Mouse (Mus musculus): ENCODE data around the gene Lix1. TPM values are rescaled to one million over a fixed set of nuclear protein-coding genes. Genes with fewer than 3 reads are reported as not detected.
"Not testable (repeated sequence)": the region's sequence is repeated elsewhere in the genome, so short reads cannot be mapped to it uniquely, and the experiment has no call there.

Gene Lix1
- polyA plus RNA-seq, 1 experiment from 2014 or later = 9.3 TPM

DNA sequence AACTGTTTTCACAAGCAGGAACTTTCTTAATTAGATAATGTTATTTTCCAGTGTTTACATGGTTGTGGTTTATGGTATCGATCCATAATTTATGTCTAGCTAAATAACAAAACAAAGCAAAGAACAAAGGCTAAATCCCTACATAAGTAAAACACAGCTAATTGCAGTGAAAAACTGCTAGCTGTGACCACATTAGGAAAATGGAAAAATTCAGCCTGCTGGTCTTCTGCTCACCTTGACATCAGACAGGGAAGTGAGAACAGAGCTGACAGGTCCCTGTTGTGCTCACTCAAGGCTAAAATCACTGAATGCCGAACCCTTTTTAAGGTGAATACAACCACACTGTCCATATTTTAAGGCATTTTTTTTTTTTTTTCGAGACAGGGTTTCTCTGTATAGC, 50.1 kb downstream of the Lix1 start:
- peaks cover 12% of the 10 kb centered on the region for H3K4me1 ChIP-seq (replicated peaks)
- no peak for ATAC-seq (ENCODE audit: low FRiP score)
- WGBS = 83% methylated on average over 3 of the region's 3 CpGs

DNA sequence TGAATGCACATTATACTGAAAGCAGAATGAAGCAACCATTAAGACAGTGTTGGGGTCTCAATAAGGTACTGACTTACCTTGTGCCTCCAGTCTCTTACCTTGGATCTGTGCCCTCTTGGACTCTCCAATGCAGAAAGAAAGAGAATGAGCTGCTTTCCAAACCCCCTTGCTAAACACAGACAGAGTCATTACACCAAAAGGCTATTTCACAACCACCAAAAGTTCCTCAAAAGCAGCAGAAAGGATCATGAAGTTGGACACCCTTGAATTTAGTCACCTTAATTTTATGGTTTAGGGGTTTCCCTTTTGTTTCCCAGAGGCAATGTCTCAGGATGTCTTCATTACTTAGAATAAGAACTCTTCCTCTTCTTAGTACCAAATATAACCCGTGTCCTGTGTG, 52.1 kb downstream of the Lix1 start:
- no peak overlapping the region for H3K4me3 ChIP-seq
- no peaks in the 10 kb centered on the region for H3K36me3 ChIP-seq
- ATAC-seq (ENCODE audit: low FRiP score) = no peak
- H3K4me1 ChIP-seq (replicated peaks) = peaks cover 1% of the 10 kb centered on the region
- WGBS = 91% methylated on average over 1 of the region's 1 CpGs
- H3K4me2 ChIP-seq = no peak overlapping the region
- no peak overlapping the region for H3K27ac ChIP-seq
- no peaks in the 10 kb centered on the region for H3K27me3 ChIP-seq
- no peaks in the 10 kb centered on the region for H3K9me3 ChIP-seq
- no peak overlapping the region for H3K9ac ChIP-seq

More for the DNA sequence above, 50.1 kb downstream of the Lix1 start:
- no peaks in the 10 kb centered on the region for H3K36me3 ChIP-seq
- no peak overlapping the region for H3K9ac ChIP-seq
- H3K4me2 ChIP-seq = no peak overlapping the region
- H3K4me3 ChIP-seq = no peak overlapping the region
- H3K9me3 ChIP-seq = no peaks in the 10 kb centered on the region
- no peaks in the 10 kb centered on the region for H3K27me3 ChIP-seq
- H3K27ac ChIP-seq = no peak overlapping the region

DNA sequence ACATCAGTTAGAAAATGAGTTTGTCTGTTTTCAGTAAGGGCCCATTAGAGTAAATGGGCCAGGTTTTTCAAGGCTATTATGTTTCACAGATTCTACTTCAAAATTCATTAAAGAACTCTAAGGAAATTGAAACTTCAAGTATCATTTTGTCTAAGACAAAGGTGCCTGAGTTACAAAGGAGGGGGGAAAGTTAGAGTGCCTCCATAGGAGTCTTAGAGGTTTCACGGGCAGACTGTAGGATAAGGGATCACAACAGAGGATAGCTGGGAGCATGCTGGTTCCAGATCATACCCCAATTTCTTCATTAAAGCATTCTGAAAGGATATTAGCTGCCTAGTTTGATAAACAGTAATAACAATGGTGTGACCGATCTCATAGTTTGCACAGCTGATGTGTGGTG, 83.3 kb downstream of the Lix1 start:
- no peaks in the 10 kb centered on the region for H3K9me3 ChIP-seq

DNA sequence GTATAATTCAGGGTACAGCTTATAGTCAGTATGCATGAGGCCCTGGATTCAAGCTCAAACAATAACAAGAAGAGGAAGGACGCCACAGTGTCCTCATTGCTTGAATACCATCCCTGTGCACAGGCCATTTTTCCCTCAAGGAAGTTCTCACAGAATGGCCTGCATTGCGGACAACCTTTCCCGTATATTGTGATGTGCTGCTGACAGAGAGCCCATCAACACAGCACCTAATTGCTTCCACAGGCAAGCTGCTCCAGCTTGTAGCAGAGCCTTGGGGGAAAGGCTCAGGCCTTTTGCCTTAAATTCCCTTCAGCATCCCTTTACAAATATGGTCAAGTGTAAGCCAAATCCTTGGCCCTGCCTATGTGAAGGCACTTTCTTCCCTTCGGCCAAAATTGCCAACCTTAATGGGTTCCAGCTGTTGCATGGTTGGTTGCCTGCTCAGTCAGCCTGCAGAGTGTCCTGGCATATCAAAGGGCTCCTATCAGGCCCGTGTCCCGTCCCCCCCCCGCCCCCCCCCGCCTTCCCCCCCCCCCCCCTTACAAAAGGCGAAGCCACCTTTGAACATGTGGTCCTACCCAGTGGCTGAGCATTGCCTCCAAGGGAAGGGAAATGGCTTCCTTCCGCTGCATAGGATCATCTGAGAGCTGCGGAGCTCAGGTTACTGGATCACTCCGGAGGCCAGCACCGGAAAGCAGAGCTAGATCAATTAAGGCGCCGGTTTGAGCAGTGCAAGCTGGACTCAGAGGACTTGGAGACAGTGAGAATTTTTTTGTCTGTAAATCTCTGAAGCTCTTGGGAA, 88.5 kb downstream of the Lix1 start:
- H3K36me3 ChIP-seq = no peaks in the 10 kb centered on the region
- H3K4me3 ChIP-seq = no peak overlapping the region
- no peaks in the 10 kb centered on the region for H3K9me3 ChIP-seq
- no peak for ATAC-seq (ENCODE audit: low FRiP score)
- no peaks in the 10 kb centered on the region for H3K4me1 ChIP-seq (replicated peaks)
- 58% methylated on average over 13 of the region's 15 CpGs for WGBS
- H3K27ac ChIP-seq = no peak overlapping the region
- no peak overlapping the region for H3K4me2 ChIP-seq
- no peaks in the 10 kb centered on the region for H3K27me3 ChIP-seq
- no peak overlapping the region for H3K9ac ChIP-seq

More for the DNA sequence above, 83.3 kb downstream of the Lix1 start:
- H3K27ac ChIP-seq = no peak overlapping the region
- H3K9ac ChIP-seq = no peak overlapping the region
- WGBS = 81% methylated on average over 2 of the region's 2 CpGs
- no peaks in the 10 kb centered on the region for H3K4me1 ChIP-seq (replicated peaks)
- H3K27me3 ChIP-seq = no peaks in the 10 kb centered on the region
- no peak for ATAC-seq (ENCODE audit: low FRiP score)
- H3K36me3 ChIP-seq = no peaks in the 10 kb centered on the region
- no peak overlapping the region for H3K4me2 ChIP-seq
- H3K4me3 ChIP-seq = no peak overlapping the region

DNA sequence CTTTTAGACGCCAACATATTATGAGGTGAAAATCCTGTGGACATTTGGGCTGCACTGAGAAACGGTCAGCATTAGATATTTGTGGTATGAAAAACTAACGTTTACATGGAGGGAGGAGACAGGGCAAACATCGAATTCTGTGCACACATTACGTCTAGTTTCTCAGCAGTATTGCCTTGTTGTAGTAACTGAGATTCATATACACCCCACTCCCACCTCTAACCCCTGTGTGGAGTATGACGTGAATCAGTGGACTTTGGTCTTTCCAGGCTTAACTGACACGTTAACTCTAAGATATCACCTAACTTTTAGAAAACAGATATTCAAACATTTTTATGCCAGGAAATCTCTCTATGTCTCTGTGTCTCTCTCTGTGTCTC, 89.1 kb downstream of the Lix1 start:
- H3K36me3 ChIP-seq = no peaks in the 10 kb centered on the region
- H3K4me3 ChIP-seq = no peak overlapping the region
- no peak overlapping the region for H3K4me2 ChIP-seq
- no peak for ATAC-seq (ENCODE audit: low FRiP score)
- H3K9me3 ChIP-seq = no peaks in the 10 kb centered on the region
- no peaks in the 10 kb centered on the region for H3K4me1 ChIP-seq (replicated peaks)
- H3K27ac ChIP-seq = no peak overlapping the region
- no peaks in the 10 kb centered on the region for H3K27me3 ChIP-seq
- 82% methylated on average over 7 of the region's 7 CpGs for WGBS
- H3K9ac ChIP-seq = no peak overlapping the region

DNA sequence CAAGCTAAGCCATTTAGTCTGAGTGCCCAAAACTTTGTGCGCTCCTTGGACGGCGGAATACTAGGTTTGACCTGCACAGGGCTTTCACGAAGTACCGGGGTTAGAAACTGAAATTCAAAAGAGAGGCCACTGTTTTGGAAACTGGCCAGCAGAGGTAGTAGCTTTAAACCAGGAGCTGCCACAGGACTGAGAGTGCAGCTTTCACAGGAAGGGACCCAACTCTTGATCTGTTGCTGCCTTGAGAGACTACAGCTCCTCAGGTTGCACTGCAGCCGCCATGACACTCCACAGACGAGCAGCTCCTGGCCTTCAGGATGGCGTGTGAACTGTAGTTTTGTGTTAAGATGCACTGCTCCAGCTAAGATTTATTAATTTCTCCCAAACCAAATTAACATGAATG, 89.6 kb downstream of the Lix1 start:
- WGBS = 88% methylated on average over 8 of the region's 8 CpGs
- no peak for ATAC-seq (ENCODE audit: low FRiP score)
- no peaks in the 10 kb centered on the region for H3K27me3 ChIP-seq
- H3K9me3 ChIP-seq = no peaks in the 10 kb centered on the region
- no peak overlapping the region for H3K4me2 ChIP-seq
- H3K4me3 ChIP-seq = no peak overlapping the region
- H3K36me3 ChIP-seq = no peaks in the 10 kb centered on the region
- no peak overlapping the region for H3K9ac ChIP-seq
- no peaks in the 10 kb centered on the region for H3K4me1 ChIP-seq (replicated peaks)
- no peak overlapping the region for H3K27ac ChIP-seq

DNA sequence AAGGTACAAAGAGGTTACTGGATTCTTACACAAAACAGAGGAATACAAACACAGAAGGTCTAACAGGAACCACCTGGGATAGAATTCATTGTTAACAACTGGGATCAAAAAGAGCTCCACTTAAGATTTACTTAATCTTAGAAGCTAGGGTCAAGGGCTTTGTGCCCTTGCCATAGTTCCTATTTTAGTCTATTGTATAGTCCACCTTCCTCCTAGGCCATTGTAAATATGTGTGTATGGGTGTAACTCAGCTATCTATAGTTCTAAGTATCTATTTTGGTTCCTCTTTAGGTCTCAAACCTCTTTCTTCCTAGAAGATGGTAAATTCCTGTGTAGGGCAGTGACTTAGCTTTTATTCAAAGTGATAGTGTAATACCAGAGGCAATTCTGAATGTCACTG, 93.8 kb downstream of the Lix1 start:
- H3K4me3 ChIP-seq; H3K36me3 ChIP-seq; ATAC-seq (ENCODE audit: low FRiP score); H3K9ac ChIP-seq; H3K27me3 ChIP-seq; H3K4me1 ChIP-seq (replicated peaks); H3K27ac ChIP-seq; H3K4me2 ChIP-seq; H3K9me3 ChIP-seq: not testable (repeated sequence)

DNA sequence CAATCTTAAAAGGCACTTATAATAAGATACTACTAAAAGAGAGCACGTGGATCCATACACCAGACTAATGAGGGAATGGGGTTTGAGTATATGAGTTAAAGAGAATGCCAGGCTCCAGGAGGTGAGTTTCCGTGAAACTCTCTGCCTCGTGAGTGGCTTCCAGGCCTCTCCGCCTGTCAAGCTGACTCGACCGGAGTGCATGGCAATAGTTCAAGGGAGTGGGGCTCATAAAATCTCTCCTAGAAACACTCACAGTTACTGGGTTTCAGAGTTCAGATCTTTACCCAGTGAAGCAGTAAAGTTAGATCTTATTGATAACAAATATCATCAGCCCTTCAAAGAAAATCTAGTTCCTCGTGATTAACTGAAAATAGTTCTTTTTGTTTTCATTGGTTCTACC, 94.3 kb downstream of the Lix1 start:
- Histone ChIP-seq H3K36me3 (no peaks in the 10 kb centered on the region), H3K9ac (no peak overlapping the region), H3K9me3 (no peaks in the 10 kb centered on the region), H3K27ac (no peak overlapping the region), H3K4me2 (no peak overlapping the region), H3K4me3 (no peak overlapping the region), H3K27me3 (no peaks in the 10 kb centered on the region), H3K4me1 (replicated peaks) (no peaks in the 10 kb centered on the region)
- ATAC-seq (ENCODE audit: low FRiP score) = no peak
- 93% methylated on average over 7 of the region's 7 CpGs for WGBS

DNA sequence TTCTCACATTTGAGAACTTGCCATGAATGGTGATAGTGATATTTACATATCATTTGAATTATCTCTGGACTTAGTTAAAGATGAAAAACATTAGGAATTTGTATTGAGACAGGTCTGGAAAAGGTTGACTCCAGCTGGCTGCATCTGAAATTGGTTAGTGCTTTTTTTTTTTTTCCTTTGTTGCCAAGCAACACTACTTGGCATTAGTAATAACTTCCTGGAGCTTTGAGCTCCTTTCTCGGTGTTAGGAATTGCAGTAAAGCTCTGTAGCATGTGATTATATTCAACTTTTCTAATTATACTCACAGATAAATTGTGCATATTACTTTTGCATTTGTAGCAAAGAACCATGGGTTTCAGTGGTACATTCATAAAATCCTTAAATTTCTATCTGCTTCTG, 96.4 kb downstream of the Lix1 start:
- WGBS = 42% methylated on average over 1 of the region's 1 CpGs
- Histone ChIP-seq H3K4me3 (no peak overlapping the region), H3K4me2 (no peak overlapping the region), H3K9me3 (no peaks in the 10 kb centered on the region), H3K27ac (no peak overlapping the region), H3K4me1 (replicated peaks) (no peaks in the 10 kb centered on the region), H3K36me3 (no peaks in the 10 kb centered on the region), H3K27me3 (no peaks in the 10 kb centered on the region), H3K9ac (no peak overlapping the region)
- no peak for ATAC-seq (ENCODE audit: low FRiP score)

DNA sequence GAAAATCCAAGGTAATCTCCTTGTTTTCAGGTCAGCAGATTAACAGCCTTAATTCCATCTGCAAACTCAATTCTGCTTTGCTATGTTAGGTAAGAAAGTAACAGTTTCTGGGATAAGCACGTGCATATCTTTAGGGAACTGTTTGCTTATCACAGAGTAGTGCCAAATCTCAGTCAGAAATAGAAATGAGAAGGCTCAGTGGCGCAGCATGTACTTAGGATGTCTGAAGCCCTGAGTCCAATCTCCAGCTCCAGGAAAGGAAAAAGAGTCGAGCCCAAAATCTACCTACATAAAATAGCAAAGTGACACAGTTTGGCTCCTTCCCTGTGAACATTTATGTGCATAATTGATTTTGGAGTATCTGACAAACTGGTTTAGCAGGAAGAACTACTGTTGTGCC, 96.8 kb downstream of the Lix1 start:
- H3K27ac ChIP-seq = no peak overlapping the region
- no peak overlapping the region for H3K4me2 ChIP-seq
- H3K27me3 ChIP-seq = no peaks in the 10 kb centered on the region
- ATAC-seq (ENCODE audit: low FRiP score) = no peak
- H3K9me3 ChIP-seq = no peaks in the 10 kb centered on the region
- no peaks in the 10 kb centered on the region for H3K36me3 ChIP-seq
- H3K4me3 ChIP-seq = no peak overlapping the region
- H3K9ac ChIP-seq = no peak overlapping the region
- 83% methylated on average over 3 of the region's 3 CpGs for WGBS
- H3K4me1 ChIP-seq (replicated peaks) = no peaks in the 10 kb centered on the region

DNA sequence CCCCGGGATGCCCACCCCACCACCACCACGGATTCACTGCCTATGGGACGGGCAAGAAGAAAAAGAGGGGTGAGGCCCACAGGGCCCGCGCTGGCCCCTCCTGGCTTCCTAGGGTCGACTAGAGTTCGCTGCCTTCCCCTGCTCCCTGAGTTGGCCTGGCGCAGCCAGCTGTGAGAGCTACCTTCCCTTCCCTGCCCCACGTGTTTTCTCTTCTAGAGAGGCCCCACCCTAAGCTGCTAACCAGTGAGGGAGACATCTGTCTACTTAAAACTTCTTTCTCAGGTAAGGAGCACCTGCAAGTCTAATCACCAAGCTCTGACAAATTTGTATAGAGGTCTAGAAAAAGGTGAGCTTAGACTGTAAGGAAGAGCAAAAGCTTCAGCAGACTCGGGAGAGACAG, 104.2 kb downstream of the Lix1 start:
- no peaks in the 10 kb centered on the region for H3K27me3 ChIP-seq
- H3K36me3 ChIP-seq = no peaks in the 10 kb centered on the region
- no peak overlapping the region for H3K4me3 ChIP-seq
- H3K4me1 ChIP-seq (replicated peaks) = no peaks in the 10 kb centered on the region
- H3K27ac ChIP-seq = no peak overlapping the region
- 93% methylated on average over 10 of the region's 10 CpGs for WGBS
- H3K9ac ChIP-seq = no peak overlapping the region
- H3K9me3 ChIP-seq = no peaks in the 10 kb centered on the region
- no peak overlapping the region for H3K4me2 ChIP-seq
- ATAC-seq (ENCODE audit: low FRiP score) = no peak
